In the genomic region with DNA sequence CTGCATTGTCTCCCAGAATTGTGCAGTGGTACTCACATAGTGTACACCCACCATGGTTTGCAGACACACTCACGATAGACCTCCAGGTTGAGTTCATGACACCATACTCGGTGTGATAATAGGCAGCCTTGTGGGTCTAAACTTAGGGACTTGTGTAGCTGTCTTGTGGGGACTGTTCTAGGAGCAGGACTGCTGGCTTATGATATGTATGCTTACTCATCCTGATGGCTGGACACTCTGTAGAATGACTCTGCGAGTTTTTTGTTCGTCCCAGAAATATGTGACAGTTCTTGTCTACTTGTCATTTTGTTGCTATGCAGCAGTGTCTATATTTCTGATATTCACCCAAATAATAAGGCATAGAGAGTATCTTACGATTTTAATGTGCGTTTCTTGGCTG, we compare ENCODE assay signal across 20 mouse cellular contexts. TPM values are rescaled to one million over a fixed set of nuclear protein-coding genes. Genes with fewer than 3 reads are reported as not detected.
DNase-seq lines count a peak whose midpoint lies in the region; ATAC-seq and TF ChIP-seq lines count a peak whose summit lies in the region.
"Had no signal": no experiment of that assay in that cellular context is flagged by ENCODE, and none has a peak within 500 bp of the region (broad histone marks: within the 10 kb centered on the region; RNA-seq: fewer than 3 reads in every experiment).

No protein-coding gene starts in this region.

- no peak overlapping the region for H3K9ac ChIP-seq in heart, embryonic 12.5 days
- no peak overlapping the region for H3K9ac ChIP-seq in liver, embryonic 14.5 days (replicated peaks)
- no peak overlapping the region for H3K9ac ChIP-seq in forebrain, embryonic 11.5 days (ENCODE audit: low read length)
- H3K9ac ChIP-seq: hindbrain, embryonic 15.5 days had no signal

- H3K27ac ChIP-seq in heart, embryonic 12.5 days (ENCODE audit: poor library complexity, severe bottlenecking), result no peak overlapping the region
- H3K27ac ChIP-seq in liver, embryonic 14.5 days, result no peak overlapping the region
- H3K27ac ChIP-seq in forebrain, embryonic 11.5 days (ENCODE audit: low read depth, low read length), result no peak overlapping the region
- H3K27ac ChIP-seq: embryonic facial prominence, embryonic 10.5 days; gastrocnemius, adult 2 months; hindbrain, embryonic 15.5 days had no signal

- no peaks in the 10 kb centered on the region for H3K27me3 ChIP-seq in heart, embryonic 12.5 days (replicated peaks)
- H3K27me3 ChIP-seq in megakaryocyte, embryonic 14.5 days (replicated peaks), result no peaks in the 10 kb centered on the region
- H3K27me3 ChIP-seq in liver, embryonic 14.5 days (ENCODE audit: control insufficient read depth, insufficient read depth, low read length), result no peaks in the 10 kb centered on the region
- H3K27me3 ChIP-seq in forebrain, embryonic 11.5 days (ENCODE audit: control insufficient read depth, insufficient read depth, low read length), result no peaks in the 10 kb centered on the region
- H3K27me3 ChIP-seq: CH12.LX; hindbrain, embryonic 15.5 days had no signal

- DNase-seq in heart, adult 11 months, result no peak
- DNase-seq in liver, embryonic 14.5 days (ENCODE audit: low read depth in 3 of 3, low spot score in 3 of 3), result no peak
- DNase-seq in spleen, postnatal 10 days (ENCODE audit: low spot score in 2 of 2), result no peak
- no peak for DNase-seq in forebrain, embryonic 11.5 days (ENCODE audit: low spot score)
- DNase-seq: adrenal gland, adult 2 months; adrenal gland, postnatal 25 days; cerebellum, adult 18-20 months; cerebellum, postnatal 10 days; gastrocnemius, adult 2 months; gastrocnemius, postnatal 25 days; heart, adult 18-20 months; heart, postnatal 36 days had no signal

- 0 out of 2 replicates have a peak, but pooled peaks cover 3% of the 10 kb centered on the region for H3K9me3 ChIP-seq in heart, embryonic 12.5 days (replicated peaks)
- H3K9me3 ChIP-seq in megakaryocyte, embryonic 14.5 days, result peaks cover 5% of the 10 kb centered on the region
- no peaks in the 10 kb centered on the region for H3K9me3 ChIP-seq in liver, embryonic 14.5 days (ENCODE audit: control insufficient read depth, low read length)
- no peaks in the 10 kb centered on the region for H3K9me3 ChIP-seq in forebrain, embryonic 11.5 days (ENCODE audit: control insufficient read depth, low read length)
- H3K9me3 ChIP-seq: embryonic facial prominence, embryonic 10.5 days; hindbrain, embryonic 15.5 days had no signal

- H3K4me1 ChIP-seq in heart, embryonic 12.5 days (replicated peaks), result peaks cover 7% of the 10 kb centered on the region; the same call in 1 of the 2 replicates
- peaks cover 31% of the 10 kb centered on the region for H3K4me1 ChIP-seq in megakaryocyte, embryonic 14.5 days
- peaks cover 0 to 6% of the 10 kb centered on the region in 2 experiments; a peak in 1 of 4 replicates for H3K4me1 ChIP-seq in liver, embryonic 14.5 days (replicated peaks; ENCODE audit: control insufficient read depth in 2 of 2, insufficient read depth in 2 of 2, low read length in 1 of 2)
- no peaks in the 10 kb centered on the region for H3K4me1 ChIP-seq in forebrain, embryonic 11.5 days (replicated peaks; ENCODE audit: control insufficient read depth, insufficient read depth, low read length)
- H3K4me1 ChIP-seq: embryonic facial prominence, embryonic 10.5 days; hindbrain, embryonic 15.5 days had no signal

- TF ChIP-seq EP300 in liver, embryonic 14.5 days (IDR thresholded peaks at IDR 0.05; ENCODE audit: low read depth), result no peak

- TF ChIP-seq CTCF in liver, embryonic 14.5 days (IDR thresholded peaks at IDR 0.05; ENCODE audit: low read depth), result no peak

- no peak overlapping the region for H3K4me3 ChIP-seq in heart, embryonic 12.5 days
- peak overlapping the region; percentile 62 for H3K4me3 ChIP-seq in megakaryocyte, embryonic 14.5 days (replicated peaks)
- H3K4me3 ChIP-seq in liver, embryonic 14.5 days (ENCODE audit: insufficient read depth in 1 of 2, low read depth in 2 of 2, low read length in 2 of 2), result no peak overlapping the region
- no peak overlapping the region for H3K4me3 ChIP-seq in forebrain, embryonic 11.5 days (ENCODE audit: low read depth, low read length)
- H3K4me3 ChIP-seq: embryonic facial prominence, embryonic 10.5 days; gastrocnemius, adult 2 months; hindbrain, embryonic 15.5 days had no signal

- ATAC-seq in heart, embryonic 12.5 days (ENCODE audit: insufficient number of reproducible peaks, low FRiP score), result peak; percentile 76; the same call in 1 of the 2 replicates
- ATAC-seq in megakaryocyte, adult 5-6 weeks (ENCODE audit: poor library complexity, severe bottlenecking), result no peak
- peak; percentile 35; the same call in 1 of the 2 replicates for ATAC-seq in liver, embryonic 14.5 days (ENCODE audit: insufficient read depth)
- no peak for ATAC-seq in forebrain, embryonic 11.5 days (replicated peaks; ENCODE audit: low FRiP score)
- ATAC-seq: forebrain, embryonic 14.5 days had no signal

- 78% methylated on average over 6 of the region's 6 CpGs for WGBS in heart, embryonic 12.5 days
- WGBS in liver, embryonic 14.5 days (ENCODE audit: insufficient replicate concordance), result 51% methylated on average over 6 of the region's 6 CpGs
- WGBS in forebrain, embryonic 11.5 days, result 92% methylated on average over 6 of the region's 6 CpGs

- H3K36me3 ChIP-seq in heart, embryonic 12.5 days, result peaks cover 10% of the 10 kb centered on the region
- peaks cover 2% of the 10 kb centered on the region for H3K36me3 ChIP-seq in megakaryocyte, embryonic 14.5 days (replicated peaks; ENCODE audit: low read length)
- no peaks in the 10 kb centered on the region for H3K36me3 ChIP-seq in liver, embryonic 14.5 days (replicated peaks; ENCODE audit: control insufficient read depth, insufficient read depth, low read depth)
- no peaks in the 10 kb centered on the region for H3K36me3 ChIP-seq in forebrain, embryonic 11.5 days (ENCODE audit: control insufficient read depth, insufficient read depth, low read length)
- H3K36me3 ChIP-seq: embryonic facial prominence, embryonic 10.5 days; hindbrain, embryonic 15.5 days had no signal

- no peak overlapping the region for H3K4me2 ChIP-seq in heart, embryonic 12.5 days
- no peak overlapping the region for H3K4me2 ChIP-seq in liver, embryonic 14.5 days (ENCODE audit: low read depth)
- H3K4me2 ChIP-seq in forebrain, embryonic 11.5 days (ENCODE audit: low read depth, low read length, severe bottlenecking), result no peak overlapping the region
- H3K4me2 ChIP-seq: heart, embryonic 11.5 days; hindbrain, embryonic 15.5 days had no signal

RNA-seq across cellular contexts. Expression of gene Cryzl2, which starts 23.3 kb away (rescaled TPM):
- 28.4 and 29.7 TPM in 2 replicates for polyA plus RNA-seq in heart, embryonic 12.5 days (2016; fragmentation: Nextera tagmentation; extraction: Ambion mirVana)
- polyA plus RNA-seq in megakaryocyte, embryonic 14.5 days (2012; ENCODE audit: insufficient read depth, low replicate concordance), result 2.2 and 2.8 TPM in 2 replicates
- total RNA-seq in megakaryocyte, adult 5-6 weeks (2015), result 6.0 and 8.4 TPM in 2 replicates
- 4.7 and 8.0 TPM in 2 replicates for total RNA-seq in megakaryocyte, adult 5-6 weeks (2017)
- polyA plus RNA-seq in liver, embryonic 14.5 days (2012; rRNA removed), result 7.0 and 8.1 TPM in 2 replicates
- 6.5 and 6.6 TPM in 2 replicates for polyA plus RNA-seq in liver, embryonic 14.5 days (2014; fragmentation: Nextera tagmentation; extraction: Ambion mirVana)
- polyA plus RNA-seq in forebrain, embryonic 11.5 days (2014; fragmentation: Nextera tagmentation; extraction: Ambion mirVana), result 8.4 and 9.4 TPM in 2 replicates

RNA-seq across cellular contexts. Expression of gene Sec16b, which starts 24.9 kb away (rescaled TPM):
- 1.0 and 1.2 TPM in 2 replicates for polyA plus RNA-seq in heart, embryonic 12.5 days (2016; fragmentation: Nextera tagmentation; extraction: Ambion mirVana)
- not detected in 2 replicates for polyA plus RNA-seq in megakaryocyte, embryonic 14.5 days (2012; ENCODE audit: insufficient read depth, low replicate concordance)
- 0.54 and 0.89 TPM in 2 replicates for total RNA-seq in megakaryocyte, adult 5-6 weeks (2015)
- 0.26 and 0.41 TPM in 2 replicates for total RNA-seq in megakaryocyte, adult 5-6 weeks (2017)
- 3.0 and 3.4 TPM in 2 replicates for polyA plus RNA-seq in liver, embryonic 14.5 days (2012; rRNA removed)
- polyA plus RNA-seq in liver, embryonic 14.5 days (2014; fragmentation: Nextera tagmentation; extraction: Ambion mirVana), result 5.1 and 5.4 TPM in 2 replicates
- polyA plus RNA-seq in forebrain, embryonic 11.5 days (2014; fragmentation: Nextera tagmentation; extraction: Ambion mirVana), result 0.68 and 0.91 TPM in 2 replicates

Comparison
In these comparisons a context has a peak if more than half of its experiments do, and no peak if none do; other contexts are left out.
1. ATAC-seq: peak in heart, embryonic 12.5 days (single experiment) and liver, embryonic 14.5 days (single experiment); none in megakaryocyte, adult 5-6 weeks (single experiment) and forebrain, embryonic 11.5 days (single experiment).